Mouse (Mus musculus): ENCODE results near the gene Cd300ld5. TPM values are rescaled to one million over a fixed set of nuclear protein-coding genes. Genes with fewer than 3 reads are reported as not detected.
A peak's percentile ranks its signal among the peaks of the same experiment; 100 is the strongest.
"Not testable (repeated sequence)": the region's sequence is repeated elsewhere in the genome, so short reads cannot be mapped to it uniquely, and the experiment has no call there.

Gene Cd300ld5
- total and polyA plus RNA-seq, 2 experiments from 2014 or later, result not detected

DNA sequence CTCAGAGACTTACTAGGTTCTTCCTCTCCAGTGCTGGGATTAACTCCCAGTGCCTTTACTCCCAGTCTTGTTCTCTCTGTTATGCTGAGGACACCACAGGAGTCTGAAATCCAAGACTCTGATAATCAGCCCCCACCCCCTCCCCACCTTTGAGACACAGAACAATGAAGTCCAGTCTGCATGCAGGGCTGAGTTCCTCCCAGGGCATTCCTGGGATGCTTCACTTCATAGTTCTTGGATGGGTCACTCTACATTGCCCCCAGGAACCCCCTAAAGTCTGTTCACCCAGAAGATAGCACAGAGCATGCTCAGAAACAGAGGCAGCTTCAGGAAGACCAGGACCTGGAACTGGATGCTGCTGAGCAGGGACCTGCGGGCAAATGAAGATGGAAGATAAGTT, 15.4 kb upstream of the Cd300ld5 start:
- H3K9ac ChIP-seq (replicated peaks; ENCODE audit: low read length), result no peak overlapping the region
- H3K27ac ChIP-seq, result no peak overlapping the region
- ATAC-seq (no peak), DNase-seq (ENCODE audit: low spot score) (no peak)
- no peaks in the 10 kb centered on the region for H3K36me3 ChIP-seq (ENCODE audit: insufficient read depth, low read length)
- H3K4me2 ChIP-seq (ENCODE audit: low read depth, low read length), result no peak overlapping the region
- TF ChIP-seq CTCF (IDR thresholded peaks at IDR 0.05; ENCODE audit: low read depth), result no peak
- no peaks in the 10 kb centered on the region for H3K4me1 ChIP-seq (ENCODE audit: insufficient read depth, low read length)
- H3K9me3 ChIP-seq (ENCODE audit: low read length), result no peaks in the 10 kb centered on the region
- no peak overlapping the region for H3K4me3 ChIP-seq (ENCODE audit: low read length)
- WGBS, result 84% methylated on average over 1 of the region's 1 CpGs
- no peaks in the 10 kb centered on the region for H3K27me3 ChIP-seq (ENCODE audit: insufficient read depth, low read length)

- no peak overlapping the region for H3K4me3 ChIP-seq (ENCODE audit: low read length)
- TF ChIP-seq CTCF (IDR thresholded peaks at IDR 0.05; ENCODE audit: low read depth), result no peak
- ATAC-seq, result no peak
- DNase-seq (ENCODE audit: low spot score), result peak; percentile 49
- no peaks in the 10 kb centered on the region for H3K9me3 ChIP-seq (ENCODE audit: low read length)
- H3K36me3 ChIP-seq (ENCODE audit: insufficient read depth, low read length), result no peaks in the 10 kb centered on the region
- 5% methylated on average over 9 of the region's 9 CpGs for WGBS
- no peak overlapping the region for H3K9ac ChIP-seq (replicated peaks; ENCODE audit: low read length)
- H3K4me2 ChIP-seq (ENCODE audit: low read depth, low read length), result no peak overlapping the region
- H3K27ac ChIP-seq, result no peak overlapping the region
- H3K4me1 ChIP-seq (ENCODE audit: insufficient read depth, low read length), result no peaks in the 10 kb centered on the region
- no peaks in the 10 kb centered on the region for H3K27me3 ChIP-seq (ENCODE audit: insufficient read depth, low read length)
Observed at GRCm38 (mm10) chr11:115052206-115052605, 14.6 kb upstream of the Cd300ld5 start.

- 38% methylated on average over 3 of the region's 3 CpGs for WGBS
- TF ChIP-seq CTCF (IDR thresholded peaks at IDR 0.05; ENCODE audit: low read depth), result peak; percentile 53
- H3K4me2 ChIP-seq (ENCODE audit: low read depth, low read length), result no peak overlapping the region
- H3K9ac ChIP-seq (replicated peaks; ENCODE audit: low read length), result no peak overlapping the region
- no peak overlapping the region for H3K4me3 ChIP-seq (ENCODE audit: low read length)
- ATAC-seq (no peak), DNase-seq (ENCODE audit: low spot score) (peak; percentile 49)
- no peaks in the 10 kb centered on the region for H3K36me3 ChIP-seq (ENCODE audit: insufficient read depth, low read length)
- no peak overlapping the region for H3K27ac ChIP-seq
- no peaks in the 10 kb centered on the region for H3K9me3 ChIP-seq (ENCODE audit: low read length)
- no peaks in the 10 kb centered on the region for H3K4me1 ChIP-seq (ENCODE audit: insufficient read depth, low read length)
- H3K27me3 ChIP-seq (ENCODE audit: insufficient read depth, low read length), result no peaks in the 10 kb centered on the region
Observed at GRCm38 (mm10) chr11:115049282-115049895, 11.8 kb upstream of the Cd300ld5 start.

DNA sequence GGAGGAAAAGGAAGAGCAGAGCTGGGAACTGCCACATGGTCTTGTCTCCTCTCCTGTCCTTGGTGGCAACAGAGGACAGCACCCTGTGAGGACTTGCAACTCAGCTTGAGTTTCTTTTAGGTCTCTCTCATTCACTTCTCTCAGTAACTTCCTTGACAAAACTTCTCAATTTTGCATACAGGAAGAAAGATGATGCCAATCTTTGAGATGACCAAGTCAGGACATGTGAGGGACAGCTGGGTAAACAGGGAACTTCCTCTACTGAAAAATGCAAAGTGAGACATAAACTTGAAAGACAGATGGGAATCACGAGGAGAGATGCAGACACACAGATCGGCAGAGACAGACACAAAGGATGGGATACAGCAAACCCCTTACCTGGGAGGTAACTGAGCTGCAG, 10.7 kb upstream of the Cd300ld5 start, which contains the start of gene Cd300ld3:
Cd300ld3 (minus strand) TSS at position 151 of the 400 bp plus-strand sequence.
- DNase-seq (ENCODE audit: low spot score) (no peak), ATAC-seq (no peak)
- Histone ChIP-seq H3K9me3 (ENCODE audit: low read length) (no peaks in the 10 kb centered on the region), H3K27me3 (ENCODE audit: insufficient read depth, low read length) (no peaks in the 10 kb centered on the region), H3K4me2 (ENCODE audit: low read depth, low read length) (no peak within 1 kb of the TSS), H3K27ac (no peak within 1 kb of the TSS), H3K4me3 (ENCODE audit: low read length) (no peak within 1 kb of the TSS), H3K9ac (replicated peaks; ENCODE audit: low read length) (no peak within 1 kb of the TSS), H3K4me1 (ENCODE audit: insufficient read depth, low read length) (no peaks in the 10 kb centered on the region), H3K36me3 (ENCODE audit: insufficient read depth, low read length) (no peaks in the 10 kb centered on the region)
- TF ChIP-seq CTCF (IDR thresholded peaks at IDR 0.05; ENCODE audit: low read depth), result no peak
- 63% methylated on average over 2 of the region's 2 CpGs for WGBS

DNA sequence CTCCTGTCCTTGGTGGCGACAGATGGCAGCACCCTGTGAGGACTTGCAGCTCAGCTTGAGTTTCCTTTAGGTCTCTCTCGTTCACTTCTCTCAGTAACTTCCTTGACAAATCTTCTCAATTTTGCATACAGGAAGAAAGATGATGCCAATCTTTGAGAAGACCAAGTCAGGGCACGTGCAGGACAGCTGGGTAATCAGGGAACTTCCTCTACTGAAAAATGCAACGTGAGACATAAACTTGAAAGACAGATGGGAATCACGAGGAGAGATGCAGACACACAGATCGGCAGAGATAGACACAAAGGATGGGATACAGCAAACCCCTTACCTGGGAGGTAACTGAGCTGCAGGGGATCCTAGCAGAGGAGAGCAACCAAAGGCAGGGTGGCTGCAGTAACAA, 10.7 kb downstream of the Cd300ld5 start, which contains the start of gene Cd300ld4:
Cd300ld4 (minus strand) TSS at position 101 of the 400 bp plus-strand sequence.
- H3K4me3 ChIP-seq (ENCODE audit: low read length); ATAC-seq; H3K27me3 ChIP-seq (ENCODE audit: insufficient read depth, low read length); H3K4me1 ChIP-seq (ENCODE audit: insufficient read depth, low read length); H3K4me2 ChIP-seq (ENCODE audit: low read depth, low read length); H3K9me3 ChIP-seq (ENCODE audit: low read length); H3K36me3 ChIP-seq (ENCODE audit: insufficient read depth, low read length); H3K27ac ChIP-seq; H3K9ac ChIP-seq (replicated peaks; ENCODE audit: low read length); DNase-seq (ENCODE audit: low spot score): not testable (repeated sequence)
- WGBS, result no CpG with 5 or more reads among the region's 6 CpGs

DNA sequence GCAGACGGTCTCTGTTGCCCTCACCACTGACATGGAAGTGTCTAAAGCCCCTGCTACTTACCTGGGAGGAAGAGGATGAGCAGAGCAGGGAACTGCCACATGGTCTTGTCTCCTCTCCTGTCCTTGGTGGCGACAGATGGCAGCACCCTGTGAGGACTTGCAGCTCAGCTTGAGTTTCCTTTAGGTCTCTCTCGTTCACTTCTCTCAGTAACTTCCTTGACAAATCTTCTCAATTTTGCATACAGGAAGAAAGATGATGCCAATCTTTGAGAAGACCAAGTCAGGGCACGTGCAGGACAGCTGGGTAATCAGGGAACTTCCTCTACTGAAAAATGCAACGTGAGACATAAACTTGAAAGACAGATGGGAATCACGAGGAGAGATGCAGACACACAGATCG, 21.5 kb downstream of the Cd300ld5 start, which contains the start of gene Cd300ld2:
Cd300ld2 (minus strand) TSS at position 101 of the 400 bp plus-strand sequence.
- not testable (repeated sequence) for ATAC-seq; H3K9ac ChIP-seq (replicated peaks; ENCODE audit: low read length); H3K4me2 ChIP-seq (ENCODE audit: low read depth, low read length); H3K9me3 ChIP-seq (ENCODE audit: low read length); H3K36me3 ChIP-seq (ENCODE audit: insufficient read depth, low read length); H3K4me1 ChIP-seq (ENCODE audit: insufficient read depth, low read length); H3K27me3 ChIP-seq (ENCODE audit: insufficient read depth, low read length); H3K27ac ChIP-seq; DNase-seq (ENCODE audit: low spot score); H3K4me3 ChIP-seq (ENCODE audit: low read length)
- WGBS, result no CpG with 5 or more reads among the region's 7 CpGs

GRCm38 (mm10) chr11:115004070-115004469, 33.5 kb downstream of the Cd300ld5 start:
- Histone ChIP-seq H3K4me1 (ENCODE audit: insufficient read depth, low read length) (no peaks in the 10 kb centered on the region), H3K4me2 (ENCODE audit: low read depth, low read length) (no peak overlapping the region), H3K27me3 (ENCODE audit: insufficient read depth, low read length) (no peaks in the 10 kb centered on the region), H3K9me3 (ENCODE audit: low read length) (no peaks in the 10 kb centered on the region), H3K9ac (replicated peaks; ENCODE audit: low read length) (no peak overlapping the region), H3K27ac (no peak overlapping the region), H3K4me3 (ENCODE audit: low read length) (no peak overlapping the region), H3K36me3 (ENCODE audit: insufficient read depth, low read length) (no peaks in the 10 kb centered on the region)
- no peak for DNase-seq (ENCODE audit: low spot score)
- no peak for ATAC-seq
- no peak for TF ChIP-seq CTCF (IDR thresholded peaks at IDR 0.05; ENCODE audit: low read depth)
- 90% methylated on average over 5 of the region's 5 CpGs for WGBS
